Mouse (Mus musculus) Patski (cell line): ENCODE data around the gene Ankub1. TPM values are rescaled to one million over a fixed set of nuclear protein-coding genes. Genes with fewer than 3 reads are reported as not detected.

Experiments
- ATAC-seq: fragments of 100-300 bp; one replicate; pipeline ENCODE4 v1.8.0; 2021
- CTCF ChIA-PET: fragments of 350-600 bp; sonication (Branson Sonifier 250); formaldehyde crosslinking; loops from one replicate; lab custom pipeline; 2022; ENCODE audit warnings: inconsistent platforms; lab: Charles Lee
- POLR2A ChIA-PET: fragments of 350-600 bp; sonication (Branson Sonifier 250); formaldehyde crosslinking; loops from one replicate; lab custom pipeline; 2022; ENCODE audit warnings: antibody characterized with exemption, inconsistent platforms; lab: Charles Lee
- DNase-seq: peaks from one replicate; pipeline ENCODE4 v3.0.0-alpha.2; 2011; ENCODE audit warnings: low read depth, low spot score
- H3K27me3 ChIP-seq: fragments of 371-371 bp; one replicate; pipeline ENCODE4 v1.5.1; 2021
- CTCF ChIP-seq: fragments of 100-300 bp; IDR thresholded peaks from one replicate; pipeline ENCODE4 v1.5.1; 2021
- in situ Hi-C: fragments of 300-500 bp; cut with MboI; formaldehyde crosslinking; loops from 3 replicates; pipeline ENCODE4 v1.11.1; 2018; ENCODE audit warnings: low pct_unique_long_range_greater_than_20kb, mixed read lengths
- polyA plus RNA-seq: library from polyadenylated mRNA; unstranded; gene quantifications from one replicate; pipeline ENCODE4 v1.2.3, GENCODE M21; 2021

Ankub1 gene
- polyA plus RNA-seq, 1 experiment from 2014 or later, result not detected

DNA sequence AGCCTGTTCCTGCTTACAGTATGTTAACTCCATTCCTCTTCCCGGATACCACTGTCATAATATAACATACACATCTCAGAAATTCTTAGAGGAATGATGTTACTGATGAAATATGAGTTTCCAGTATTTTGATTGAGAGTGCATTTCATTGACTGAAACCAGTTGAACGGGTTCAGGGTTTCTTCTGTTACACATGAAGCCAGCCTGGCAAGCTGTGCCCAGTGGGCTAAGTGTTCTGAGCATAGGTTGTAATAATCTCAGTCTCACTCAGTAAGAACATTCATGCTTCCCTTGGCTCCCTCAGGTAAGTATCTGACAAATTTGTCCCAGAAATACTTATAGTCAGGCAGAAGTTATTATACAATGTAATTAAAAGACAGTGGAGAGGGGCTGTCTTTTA is 18.5 kb downstream of the Ankub1 start:
- POLR2A ChIA-PET, result no interaction called here
- no peaks in the 10 kb centered on the region for H3K27me3 ChIP-seq
- ATAC-seq, result no peak
- CTCF ChIA-PET, result interaction anchor here (1.9 kb wide), 1 partner anchor 10 kb away, joined by 6 read pairs; no protein-coding TSS in a partner anchor
- TF ChIP-seq CTCF, result no peak
- no peak for DNase-seq
- in situ Hi-C loops, result no loop called here

DNA sequence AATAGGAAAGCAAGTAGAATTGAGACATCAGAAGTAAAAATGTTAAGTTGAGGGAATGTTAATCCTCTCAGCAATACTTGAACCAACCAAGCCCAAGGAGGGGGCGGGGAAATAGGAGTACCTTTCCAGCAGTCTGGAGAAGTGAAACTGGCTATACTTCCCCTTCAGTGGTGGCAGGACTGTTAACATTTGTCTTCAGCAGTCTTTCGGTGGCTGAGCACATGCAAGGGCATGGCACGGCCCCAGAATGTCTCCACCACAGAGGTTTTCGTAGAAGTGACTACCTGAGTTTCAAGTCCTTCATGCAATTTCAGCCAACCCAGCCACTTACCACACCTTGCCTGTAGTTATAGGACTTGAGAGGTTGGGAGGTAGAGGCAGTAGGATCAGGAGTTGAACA is 19.0 kb downstream of the Ankub1 start:
- CTCF ChIA-PET, result no interaction called here
- H3K27me3 ChIP-seq, result no peaks in the 10 kb centered on the region
- POLR2A ChIA-PET, result no interaction called here
- TF ChIP-seq CTCF, result no peak
- ATAC-seq (no peak), DNase-seq (no peak)
- in situ Hi-C loops, result no loop called here

DNA sequence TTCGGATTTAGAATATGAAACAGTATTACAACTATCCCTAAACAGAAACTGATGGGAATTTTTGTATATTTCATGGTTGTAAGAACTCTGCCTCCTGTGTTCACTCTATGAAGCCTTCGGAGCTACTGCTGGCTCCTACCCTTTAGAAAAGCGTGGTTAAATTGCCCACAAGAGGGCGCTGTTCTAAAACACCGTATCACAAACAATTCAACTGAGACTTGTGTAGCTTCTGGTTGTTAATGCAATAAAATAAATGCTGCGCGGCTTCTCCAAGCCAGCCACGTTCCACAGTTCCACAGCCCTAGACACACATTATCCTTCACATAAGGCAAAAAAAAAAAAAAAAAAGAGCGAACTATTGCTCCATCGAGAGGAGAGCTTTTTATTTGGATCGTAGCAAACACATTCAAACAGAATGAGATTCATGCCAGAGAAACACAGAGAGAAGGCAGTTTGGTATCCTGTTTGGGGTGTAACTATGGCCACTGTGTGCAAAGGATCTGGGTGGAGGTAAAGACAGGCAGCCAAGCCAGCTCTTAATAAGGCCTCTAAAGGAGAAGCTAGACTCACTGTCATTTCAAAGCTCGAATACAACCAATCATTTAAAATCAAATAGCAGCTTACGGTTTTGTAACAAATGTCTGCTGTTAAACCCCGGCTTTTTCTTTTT is 25.4 kb downstream of the Ankub1 start:
- CTCF ChIA-PET, result interaction anchor here (0.6 to 4.3 kb wide), 34 partner anchors 10 to 497 kb away, joined by 3 to 35 read pairs (median 5); partner anchors contain the start of gene Rnf13
- in situ Hi-C loops, result loop anchor here (5.0 to 10.0 kb wide), 2 partner anchors 65 to 828 kb away; no protein-coding TSS in a partner anchor
- ATAC-seq, result peak; percentile 73
- POLR2A ChIA-PET, result interaction anchor here (0.6 kb wide), 1 partner anchor 8 kb away, joined by 3 read pairs; no protein-coding TSS in a partner anchor
- DNase-seq, result peak; percentile 75
- peak; percentile 95 for TF ChIP-seq CTCF
- no peaks in the 10 kb centered on the region for H3K27me3 ChIP-seq

GRCm38 (mm10) chr3:57665880-57666279 is 26.7 kb downstream of the Ankub1 start:
- H3K27me3 ChIP-seq, result no peaks in the 10 kb centered on the region
- no peak for TF ChIP-seq CTCF
- no peak for ATAC-seq
- ChIA-PET CTCF (interaction anchor here (0.6 to 4.3 kb wide), 11 partner anchors 11 to 470 kb away, joined by 3 to 35 read pairs (median 6); no protein-coding TSS in a partner anchor), POLR2A (no interaction called here)
- in situ Hi-C loops, result loop anchor here (5.0 to 10.0 kb wide), 2 partner anchors 66 to 829 kb away; no protein-coding TSS in a partner anchor
- no peak for DNase-seq

DNA sequence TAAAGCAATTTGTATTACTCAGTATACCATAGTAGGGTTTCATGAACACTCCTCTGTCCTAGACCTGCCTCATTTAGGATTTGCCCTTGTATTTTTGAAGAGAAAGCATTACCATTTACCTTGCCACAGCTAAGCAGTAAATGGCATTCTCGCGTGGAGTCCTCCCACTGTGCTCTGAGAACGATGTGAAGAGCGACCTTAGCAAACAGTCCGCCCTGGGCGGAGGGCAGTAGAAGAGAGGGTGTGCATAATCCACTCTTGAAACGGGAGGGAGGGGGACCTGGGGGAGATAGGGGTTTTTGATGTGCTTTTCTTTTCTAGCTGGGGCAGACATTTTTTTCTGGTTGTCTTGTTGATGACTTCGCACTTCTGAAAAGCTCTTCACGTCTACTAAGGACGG is 27.9 kb downstream of the Ankub1 start:
- no peaks in the 10 kb centered on the region for H3K27me3 ChIP-seq
- ChIA-PET CTCF (interaction anchor here (1.3 to 4.3 kb wide), 6 partner anchors 10 to 824 kb away, joined by 3 to 35 read pairs (median 7); no protein-coding TSS in a partner anchor), POLR2A (interaction anchor here (0.5 kb wide), 1 partner anchor 857 kb away, joined by 3 read pairs; no protein-coding TSS in a partner anchor)
- ATAC-seq (no peak), DNase-seq (no peak)
- no peak for TF ChIP-seq CTCF
- in situ Hi-C loops, result loop anchor here (5.0 to 10.0 kb wide), 4 partner anchors 68 to 830 kb away; no protein-coding TSS in a partner anchor

GRCm38 (mm10) chr3:57663731-57664130 is 28.9 kb downstream of the Ankub1 start:
- ChIA-PET CTCF (interaction anchor here (0.7 to 4.3 kb wide), 8 partner anchors 9 to 825 kb away, joined by 3 to 35 read pairs (median 5); no protein-coding TSS in a partner anchor), POLR2A (no interaction called here)
- TF ChIP-seq CTCF, result peak; percentile 90
- in situ Hi-C loops, result loop anchor here (5.0 to 10.0 kb wide), 3 partner anchors 159 to 831 kb away; no protein-coding TSS in a partner anchor
- DNase-seq (peak; percentile 22), ATAC-seq (no peak)
- no peaks in the 10 kb centered on the region for H3K27me3 ChIP-seq

- POLR2A ChIA-PET, result interaction anchor here (0.6 to 0.7 kb wide), 2 partner anchors 12 to 638 kb away, joined by 3 to 5 read pairs; no protein-coding TSS in a partner anchor
- no peak for TF ChIP-seq CTCF
- in situ Hi-C loops, result no loop called here
- DNase-seq, result no peak
- H3K27me3 ChIP-seq, result peaks cover 3% of the 10 kb centered on the region
- CTCF ChIA-PET, result no interaction called here
- no peak for ATAC-seq
These were observed 34.0 kb downstream of the Ankub1 start for GRCm38 (mm10) chr3:57658608-57659007.

GRCm38 (mm10) chr3:57653646-57654045 is 39.0 kb downstream of the Ankub1 start:
- TF ChIP-seq CTCF, result no peak
- CTCF ChIA-PET, result interaction anchor here (0.9 to 3.9 kb wide), 5 partner anchors 9 to 150 kb away, joined by 3 to 27 read pairs (median 3); no protein-coding TSS in a partner anchor
- no peak for ATAC-seq
- in situ Hi-C loops, result no loop called here
- POLR2A ChIA-PET, result no interaction called here
- no peak for DNase-seq
- peaks cover 3% of the 10 kb centered on the region for H3K27me3 ChIP-seq

DNA sequence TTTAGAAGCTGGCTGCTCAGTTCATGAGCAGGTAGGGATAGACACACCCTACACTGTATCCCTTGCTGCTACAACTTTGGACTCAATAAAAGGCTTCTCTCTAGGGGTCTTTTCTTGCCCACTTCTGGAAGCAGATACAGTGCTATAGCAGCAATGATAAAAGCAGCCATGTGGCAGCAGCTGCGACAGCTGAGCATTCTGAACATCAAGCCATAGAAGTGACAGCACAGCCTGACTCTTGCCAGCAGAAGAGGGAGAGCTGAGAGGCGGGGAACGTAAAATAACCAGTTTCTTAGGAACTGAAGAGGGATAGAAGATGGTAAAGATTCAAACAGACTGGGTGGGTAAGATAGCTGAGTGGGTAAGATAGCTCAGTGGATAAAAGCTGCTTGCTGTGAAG is 40.1 kb downstream of the Ankub1 start:
- no peak for TF ChIP-seq CTCF
- ChIA-PET POLR2A (no interaction called here), CTCF (interaction anchor here (1.1 kb wide), 1 partner anchor 151 kb away, joined by 3 read pairs; no protein-coding TSS in a partner anchor)
- in situ Hi-C loops, result no loop called here
- ATAC-seq (no peak), DNase-seq (no peak)
- peaks cover under 1% of the 10 kb centered on the region for H3K27me3 ChIP-seq

DNA sequence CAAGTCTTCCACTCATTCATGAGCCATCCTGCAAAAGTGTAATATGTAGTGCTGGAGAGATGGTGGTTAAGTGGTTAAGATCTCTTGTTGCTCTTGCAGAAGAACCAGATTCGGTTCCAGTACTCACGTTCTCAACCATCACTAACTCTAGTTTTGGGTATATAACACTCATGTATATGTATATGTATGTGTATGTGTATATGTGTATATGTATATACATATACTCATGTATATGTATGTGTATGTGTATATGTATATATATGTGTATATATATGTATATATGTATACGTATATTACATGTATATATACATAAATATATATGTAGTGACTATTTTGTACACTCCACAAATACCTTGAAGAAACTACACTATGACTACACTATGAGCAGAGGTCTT is 40.7 kb downstream of the Ankub1 start:
- H3K27me3 ChIP-seq, result no peaks in the 10 kb centered on the region
- no peak for TF ChIP-seq CTCF
- ChIA-PET CTCF (no interaction called here), POLR2A (no interaction called here)
- ATAC-seq (no peak), DNase-seq (no peak)
- in situ Hi-C loops, result no loop called here
